Mouse (Mus musculus) ovary, postnatal 10 days (tissue): ENCODE measurements around the gene Gm44790.
"Not testable (repeated sequence)": the region's sequence is repeated elsewhere in the genome, so short reads cannot be mapped to it uniquely, and the experiment has no call there.

ENCODE experiments used
- DNase-seq: peaks from one replicate; pipeline ENCODE4 v3.0.0; 2022; ENCODE audit warnings: low spot score

Gene Gm44790

DNA sequence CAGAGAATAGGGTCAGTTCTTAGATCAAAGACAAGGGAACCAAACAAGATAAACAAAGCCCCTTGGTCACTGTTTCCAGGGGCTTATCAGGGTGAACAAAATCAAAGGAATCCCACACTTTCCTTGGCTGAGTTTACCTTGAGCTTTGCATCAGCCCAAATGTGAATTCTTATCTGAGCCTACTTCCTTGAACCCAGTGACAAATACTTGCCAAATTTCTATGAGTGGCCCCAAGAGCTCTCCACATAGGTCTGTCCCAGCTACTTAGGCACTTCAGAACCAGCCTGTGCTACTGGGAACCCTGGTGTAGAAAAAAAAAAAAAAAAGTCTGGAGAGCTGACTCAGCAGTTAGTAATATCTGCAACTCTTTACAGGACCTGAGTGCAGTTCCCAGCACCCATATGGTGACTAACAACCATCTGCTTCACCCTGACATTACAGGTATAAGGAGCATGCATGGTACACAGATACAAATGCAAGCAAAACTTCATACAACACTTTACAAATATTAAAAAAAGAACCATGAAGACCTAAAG lies 48.3 kb downstream of the Gm44790 start:
- DNase-seq, result no peak

DNA sequence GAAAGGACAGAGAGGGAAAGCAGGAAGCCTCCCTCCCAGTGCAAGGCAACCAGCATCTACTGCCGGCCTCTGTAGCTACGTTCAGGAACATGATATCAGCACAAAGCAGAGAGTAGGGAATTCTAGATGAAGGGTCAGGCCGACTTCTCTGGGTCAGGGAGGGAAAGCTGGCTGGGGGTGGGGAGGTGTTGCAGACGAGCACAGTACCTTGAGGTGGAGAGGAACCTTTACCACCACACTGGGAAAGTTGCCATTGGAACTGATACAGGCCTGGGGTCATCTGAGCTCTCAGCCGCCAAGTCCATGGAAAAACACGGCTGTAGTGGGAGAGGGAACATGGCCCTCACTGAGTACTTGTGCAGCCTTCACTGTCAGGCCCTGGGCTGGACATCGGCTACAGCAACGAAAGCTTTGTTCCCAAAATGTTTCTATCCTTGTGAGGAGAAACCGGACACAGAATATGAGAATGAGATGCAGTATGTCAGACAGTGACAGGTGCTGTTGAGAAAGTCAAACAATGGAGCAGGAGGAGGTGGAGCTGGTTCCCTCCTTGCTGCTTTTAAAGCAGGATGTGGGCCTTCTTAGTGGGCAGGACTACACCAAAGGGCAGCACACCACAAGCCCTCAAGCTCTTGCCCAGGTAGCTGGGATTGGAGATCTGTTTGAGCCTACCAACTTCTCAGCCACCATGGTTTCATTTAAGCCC lies 49.2 kb downstream of the Gm44790 start:
- DNase-seq, result no peak

DNA sequence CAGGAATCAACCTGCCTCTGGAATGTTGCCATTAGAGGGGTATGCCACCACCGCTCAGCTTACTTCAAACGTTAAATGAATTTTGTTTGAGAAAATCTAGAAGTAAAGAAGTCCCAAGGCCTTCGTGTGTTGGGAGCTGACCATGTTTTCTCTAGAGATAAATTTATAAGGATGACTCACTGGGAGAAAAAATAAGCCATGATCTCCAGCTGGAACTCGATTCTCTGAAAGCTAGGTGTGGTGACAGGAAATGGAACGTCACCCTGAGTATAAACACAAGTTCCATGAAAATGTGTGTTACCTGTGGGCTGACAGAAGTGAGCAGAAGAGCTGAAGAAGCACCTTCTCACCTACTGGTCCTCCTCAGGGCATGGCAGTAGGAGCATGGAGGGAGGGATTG lies 50.5 kb downstream of the Gm44790 start:
- no peak for DNase-seq

GRCm38 (mm10) chr6:86479311-86479710 lies 52.9 kb downstream of the Gm44790 start:
- DNase-seq, result no peak

- DNase-seq, result no peak
Measured at GRCm38 (mm10) chr6:86479816-86480188, 53.3 kb downstream of the Gm44790 start.

GRCm38 (mm10) chr6:86480189-86480831 lies 53.9 kb downstream of the Gm44790 start:
- DNase-seq, result peak; percentile 33

DNA sequence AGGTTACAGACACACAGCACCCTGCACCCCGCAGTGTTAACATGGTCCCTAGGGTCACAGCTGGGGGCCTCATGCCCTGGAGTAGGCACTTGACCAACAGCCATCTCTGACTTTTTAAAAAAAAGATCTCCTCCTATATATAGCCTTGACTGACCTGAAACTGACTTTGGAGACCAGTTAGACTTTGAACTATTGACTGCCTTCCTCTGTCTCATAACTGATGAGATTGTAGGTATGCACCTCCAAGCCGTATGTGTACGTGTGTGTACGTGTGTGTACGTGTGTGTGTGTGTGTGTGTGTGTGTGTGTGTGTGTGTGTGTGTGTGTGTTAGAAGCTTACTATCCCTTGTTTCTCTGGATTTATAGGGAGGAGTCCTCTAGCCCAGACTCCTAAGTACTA lies 55.4 kb downstream of the Gm44790 start:
- DNase-seq, result no peak

DNA sequence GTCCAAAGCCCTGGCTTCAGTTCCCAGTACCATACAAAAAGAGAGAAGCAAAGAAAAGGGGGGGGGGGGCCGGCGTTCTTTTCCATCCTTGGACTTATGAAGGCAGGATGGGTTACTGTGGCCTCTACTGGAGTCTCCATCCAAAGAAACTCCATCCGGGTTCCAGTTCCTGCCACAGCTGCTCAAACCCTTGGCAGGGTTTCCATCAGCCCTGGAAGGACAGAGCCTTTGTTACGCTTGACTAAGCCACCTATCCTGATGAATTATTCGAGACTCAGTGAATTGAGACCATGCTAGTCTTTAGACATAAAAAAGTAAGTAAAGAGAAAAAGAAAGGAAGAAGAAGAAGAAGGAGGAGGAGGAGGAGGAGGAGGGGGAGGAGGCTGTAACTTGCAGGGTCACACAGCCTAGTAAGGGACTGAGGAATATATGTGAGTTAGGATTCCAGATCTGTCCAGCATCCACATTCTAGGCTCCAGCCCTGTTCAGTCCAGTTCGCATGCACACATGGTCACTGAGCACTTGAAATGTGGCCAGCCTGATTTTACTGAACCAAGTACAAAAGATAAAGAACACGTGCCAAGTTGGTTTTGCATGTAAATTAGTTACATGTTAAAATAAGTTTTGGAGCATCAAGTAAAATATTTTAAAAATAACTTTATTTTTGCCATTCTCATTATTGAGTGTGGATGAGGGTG lies 59.6 kb downstream of the Gm44790 start:
- DNase-seq, result no peak

DNA sequence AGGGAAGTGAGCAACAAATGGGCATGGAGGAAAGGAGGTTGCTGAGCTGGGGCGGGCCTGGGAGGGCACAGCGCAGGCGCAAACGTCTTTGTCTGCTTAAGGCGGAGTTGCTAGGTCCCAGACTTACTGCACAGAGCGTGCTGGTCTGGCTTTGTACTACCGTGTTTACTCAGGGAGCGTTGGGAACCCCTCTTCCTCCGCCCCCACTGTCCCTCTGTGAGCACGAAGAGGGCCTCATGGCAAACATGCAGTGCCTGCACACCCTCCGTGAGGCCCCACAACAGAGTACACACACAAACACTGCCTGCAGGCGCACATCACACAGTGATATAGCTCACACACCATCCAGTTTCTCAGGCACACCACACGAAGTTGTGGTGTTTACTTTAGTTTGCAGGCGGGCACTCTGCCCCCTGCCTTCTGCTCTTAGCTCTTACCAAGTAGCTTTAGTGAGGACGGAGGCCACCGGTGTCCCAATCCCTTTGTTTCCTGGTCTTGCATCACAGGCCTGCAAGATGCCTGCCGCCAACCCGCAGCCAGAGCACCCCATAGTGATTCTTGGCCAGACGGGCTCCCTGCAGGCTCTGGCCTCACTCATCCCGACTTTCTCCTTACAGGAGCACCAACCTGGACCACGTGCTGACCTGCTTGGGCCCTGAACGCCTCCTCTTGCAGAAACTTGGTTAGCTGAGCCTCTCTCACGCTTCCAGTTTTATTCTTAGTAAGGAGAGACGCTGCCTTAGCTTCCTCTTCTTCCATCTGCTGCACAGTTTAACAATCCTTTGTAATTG lies 61.1 kb downstream of the Gm44790 start:
- peak; percentile 56 for DNase-seq

DNA sequence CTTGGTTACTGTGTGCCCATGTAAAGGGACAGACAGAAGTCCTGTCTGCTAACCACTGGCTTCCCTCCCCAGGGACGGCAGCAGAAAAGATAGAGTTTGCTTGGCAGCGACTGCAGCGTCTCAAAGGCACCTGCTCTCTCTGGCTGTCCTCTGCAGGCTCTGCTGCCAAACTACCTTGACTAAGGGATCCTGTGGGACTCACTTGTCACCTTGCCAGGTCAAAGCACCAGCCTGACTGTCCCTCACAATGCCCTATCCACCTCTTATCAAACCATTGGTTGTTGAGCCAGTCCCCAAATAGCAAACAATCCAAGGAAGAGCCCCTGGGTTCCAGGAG lies 61.7 kb downstream of the Gm44790 start:
- no peak for DNase-seq

GRCm38 (mm10) chr6:86489945-86490344 lies 63.5 kb downstream of the Gm44790 start:
- DNase-seq, result no peak

- DNase-seq, result not testable (repeated sequence)
Measured at GRCm38 (mm10) chr6:86490413-86490812, 64.0 kb downstream of the Gm44790 start.

- DNase-seq, result no peak
Measured at GRCm38 (mm10) chr6:86493469-86494263, 67.2 kb downstream of the Gm44790 start.

GRCm38 (mm10) chr6:86494767-86495166 lies 68.3 kb downstream of the Gm44790 start:
- no peak for DNase-seq
